Mouse (Mus musculus): ENCODE measurements around the gene Tspear.

The Tspear gene

GRCm38 (mm10) chr10:77878985-77879384, 192.6 kb downstream of the Tspear start:
- no peak for DNase-seq (ENCODE audit: low spot score)

GRCm38 (mm10) chr10:77880305-77880704, 193.9 kb downstream of the Tspear start:
- no peak for DNase-seq (ENCODE audit: low spot score)

- DNase-seq (ENCODE audit: low spot score) = no peak
Measured at GRCm38 (mm10) chr10:77882553-77882952, 196.2 kb downstream of the Tspear start.

- DNase-seq (ENCODE audit: low spot score) = no peak
Measured at GRCm38 (mm10) chr10:77886007-77886747, 199.8 kb downstream of the Tspear start.

GRCm38 (mm10) chr10:77890987-77891565, 204.7 kb downstream of the Tspear start:
- no peak for DNase-seq (ENCODE audit: low spot score)

GRCm38 (mm10) chr10:77895562-77895961, 209.2 kb downstream of the Tspear start:
- no peak for DNase-seq (ENCODE audit: low spot score)

GRCm38 (mm10) chr10:77900126-77900525, 213.8 kb downstream of the Tspear start:
- no peak for DNase-seq (ENCODE audit: low spot score)

GRCm38 (mm10) chr10:77900903-77901818, 214.8 kb downstream of the Tspear start:
- no peak for DNase-seq (ENCODE audit: low spot score)

- no peak for DNase-seq (ENCODE audit: low spot score)
Measured at GRCm38 (mm10) chr10:77901871-77902210, 215.5 kb downstream of the Tspear start.

- peak; percentile 46 for DNase-seq (ENCODE audit: low spot score)
Measured at GRCm38 (mm10) chr10:77902211-77902893, 216.0 kb downstream of the Tspear start, which contains the start of gene Lrrc3. Lrrc3 (minus strand) TSS chr10:77902536.

- no peak for DNase-seq (ENCODE audit: low spot score)
Measured at GRCm38 (mm10) chr10:77902894-77903715, 216.7 kb downstream of the Tspear start.

GRCm38 (mm10) chr10:77912605-77913004, 226.2 kb downstream of the Tspear start:
- DNase-seq (ENCODE audit: low spot score) = no peak

GRCm38 (mm10) chr10:77913292-77913691, 226.9 kb downstream of the Tspear start:
- no peak for DNase-seq (ENCODE audit: low spot score)

- no peak for DNase-seq (ENCODE audit: low spot score)
Measured at GRCm38 (mm10) chr10:77916636-77917335, 230.4 kb downstream of the Tspear start.

- DNase-seq (ENCODE audit: low spot score) = no peak
Measured at GRCm38 (mm10) chr10:77921009-77921408, 234.6 kb downstream of the Tspear start.

- no peak for DNase-seq (ENCODE audit: low spot score)
Measured at GRCm38 (mm10) chr10:77922681-77923080, 236.3 kb downstream of the Tspear start.

- DNase-seq (ENCODE audit: low spot score) = no peak
Measured at GRCm38 (mm10) chr10:77926140-77926539, 239.8 kb downstream of the Tspear start.

GRCm38 (mm10) chr10:77927375-77927774, 241.0 kb downstream of the Tspear start:
- DNase-seq (ENCODE audit: low spot score) = no peak

All from ovary, adult 18-20 months (tissue).